1 mouse cellular context compared by ENCODE assay signal in genomic region chr9:14887787-14888382, GRCm38 (mm10).
TF ChIP-seq lines count a peak whose summit lies in the region.

No protein-coding gene starts in this region.

TF ChIP-seq in MEL, 35 proteins besides CTCF, POLR2A, EP300 and RAD21:
- TF ChIP-seq ZKSCAN1 (IDR thresholded peaks at IDR 0.05; ENCODE audit: low read depth, low read length) = no peak
- TF ChIP-seq SIN3A (IDR thresholded peaks at IDR 0.05; ENCODE audit: low read length) = 0 out of 2 replicates have a peak, but pooled peaks have one; percentile 27
- TF ChIP-seq E2F4 (IDR thresholded peaks at IDR 0.05; ENCODE audit: borderline replicate concordance, low read depth, low read length) = no peak
- peak; percentile 46; the same call in 1 of the 2 replicates for TF ChIP-seq ETS1 (IDR thresholded peaks at IDR 0.05; ENCODE audit: low read depth, low read length)
- TF ChIP-seq TCF12 (IDR thresholded peaks at IDR 0.05; ENCODE audit: low read depth, low read length) = 0 out of 2 replicates have a peak, but pooled peaks have one; percentile 10
- TF ChIP-seq GATA1 (IDR thresholded peaks at IDR 0.05; ENCODE audit: low read depth, low read length) = 0 out of 2 replicates have a peak, but pooled peaks have one; percentile 48
- peak; percentile 18; the same call in 1 of the 2 replicates for TF ChIP-seq MAX (IDR thresholded peaks at IDR 0.05; ENCODE audit: low read length)
- no peak for TF ChIP-seq POLR2AphosphoS2 (IDR thresholded peaks at IDR 0.05; ENCODE audit: low read length)
